Mouse (Mus musculus) left cerebral cortex, adult 2 months (tissue): ENCODE data around the gene Opn1mw. TPM values are rescaled to one million over a fixed set of nuclear protein-coding genes. Genes with fewer than 3 reads are reported as not detected.
"Not testable (repeated sequence)": the region's sequence is repeated elsewhere in the genome, so short reads cannot be mapped to it uniquely, and the experiment has no call there.

ENCODE experiments used
- DNase-seq, 2 experiments: peaks; one replicate each; pipeline ENCODE4 v3.0.0; 2021 to 2022; ENCODE audit warnings: low spot score in 2 of 2, mixed read lengths in 1 of 2; ENCODE audit errors: extremely low spot score in 1 of 2
- H3K27ac ChIP-seq: fragments of 200-600 bp; 2 replicates; pipeline ENCODE4 v1.8.1; 2022
- H3K4me3 ChIP-seq: fragments of 200-600 bp; 2 replicates; pipeline ENCODE4 v1.8.1; 2022
- CTCF ChIP-seq: fragments of 200-600 bp; IDR thresholded peaks from 2 replicates; pipeline ENCODE4 v1.8.1; 2022; ENCODE audit warnings: antibody characterized with exemption, mild to moderate bottlenecking, moderate library complexity
- intact Hi-C: fragments of 180-260 bp; cut with DNase I; formaldehyde crosslinking; loops from one replicate; pipeline ENCODE4 v1.15.1; 2025
- long read RNA-seq, 2 experiments: library from polyadenylated mRNA; stranded (forward); transcript quantifications; one replicate each; pipeline ENCODE4 v2.0.0; 2021; ENCODE audit warnings: borderline mapping rate in 2 of 2
- total RNA-seq, 2 experiments: library from RNA; stranded (reverse); gene quantifications; 2 replicates each; pipeline ENCODE4 v1.2.3; 2021

The Opn1mw gene
- 1 to 10 TPM in 1 of 2 experiments, under 1 TPM in 1; 0.66 to 1.6 TPM for total RNA-seq
- long read RNA-seq, experiment 1: 0 reads
- long read RNA-seq, experiment 2: 0 reads

- TF ChIP-seq CTCF: no peak
- Histone ChIP-seq H3K4me3 (no peak within 1 kb of the TSS), H3K27ac (no peak within 1 kb of the TSS)
- intact Hi-C loops: no loop called here
- DNase-seq: no peak
Observed at GRCm38 (mm10) chrX:74127164-74127563, at the start of gene Opn1mw. Opn1mw (plus strand) TSS chrX:74127464.

DNA sequence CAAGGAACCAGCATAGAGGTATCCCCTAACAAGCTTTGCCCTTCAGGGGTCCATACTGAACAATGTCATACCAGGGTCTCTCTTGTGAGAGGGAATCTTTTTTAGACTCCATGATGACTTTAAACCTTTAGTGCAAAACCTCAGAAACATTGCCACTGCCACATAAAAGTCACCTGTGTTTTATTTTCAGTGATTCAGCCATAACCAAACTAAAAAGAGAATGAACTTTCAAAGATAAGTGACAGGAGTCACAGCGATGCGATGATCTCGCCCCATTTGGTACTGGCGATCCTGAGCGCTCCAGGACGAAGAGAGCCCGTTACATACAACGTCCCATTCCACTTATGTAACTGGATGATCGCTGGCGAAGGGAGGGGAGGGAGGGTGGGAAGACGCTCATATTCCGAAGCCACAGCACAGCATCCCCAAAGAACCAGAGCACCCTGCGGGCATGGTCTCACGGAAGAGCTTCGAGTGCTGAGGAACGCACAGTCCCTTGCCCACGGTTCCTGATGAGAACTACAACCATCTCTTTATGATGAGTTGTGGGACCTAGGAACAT is 42.9 kb upstream of the Opn1mw start:
- intact Hi-C loops: loop anchor here (2.0 kb wide), 2 partner anchors 118 to 162 kb away; partner anchors contain the start of gene Hcfc1
- no peak for TF ChIP-seq CTCF
- Histone ChIP-seq H3K27ac (peak overlapping the region; percentile 94), H3K4me3 (peak overlapping the region; percentile 62)
- DNase-seq: no peak

DNA sequence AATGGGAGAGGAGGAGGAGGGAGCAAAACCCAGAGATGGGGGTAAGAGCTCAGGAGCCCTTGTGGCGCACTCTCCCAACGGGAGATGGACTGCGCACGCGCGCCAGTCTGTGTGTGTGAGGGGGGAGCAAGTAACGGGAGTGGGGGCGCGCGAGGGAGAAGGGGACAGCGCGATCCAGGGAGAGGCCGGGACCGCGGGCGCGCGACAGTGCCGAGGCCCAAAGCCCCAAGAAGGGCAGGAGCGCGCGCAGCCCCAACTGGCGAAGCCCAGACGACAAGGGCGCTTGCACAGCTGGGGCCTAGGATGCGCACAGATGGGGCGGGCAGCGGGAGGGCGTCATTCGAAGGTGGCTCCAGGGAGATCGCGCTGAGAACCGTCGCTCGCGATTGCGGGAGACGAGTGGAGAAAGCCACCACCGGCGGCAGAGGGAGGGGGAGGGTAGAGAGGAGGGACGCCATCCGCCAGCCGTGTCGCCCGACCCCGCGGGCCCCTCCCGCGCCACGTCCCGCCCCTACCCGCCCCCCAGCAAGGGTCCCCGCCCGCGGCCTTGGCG is 42.2 kb upstream of the Opn1mw start:
- Histone ChIP-seq H3K4me3 (peak overlapping the region; percentile 62), H3K27ac (peak overlapping the region; percentile 94)
- intact Hi-C loops: loop anchor here (1.0 to 2.0 kb wide), 3 partner anchors 62 to 162 kb away; partner anchors contain the start of genes Hcfc1 and Irak1
- DNase-seq: peak; percentile 70 to 78
- no peak for TF ChIP-seq CTCF

DNA sequence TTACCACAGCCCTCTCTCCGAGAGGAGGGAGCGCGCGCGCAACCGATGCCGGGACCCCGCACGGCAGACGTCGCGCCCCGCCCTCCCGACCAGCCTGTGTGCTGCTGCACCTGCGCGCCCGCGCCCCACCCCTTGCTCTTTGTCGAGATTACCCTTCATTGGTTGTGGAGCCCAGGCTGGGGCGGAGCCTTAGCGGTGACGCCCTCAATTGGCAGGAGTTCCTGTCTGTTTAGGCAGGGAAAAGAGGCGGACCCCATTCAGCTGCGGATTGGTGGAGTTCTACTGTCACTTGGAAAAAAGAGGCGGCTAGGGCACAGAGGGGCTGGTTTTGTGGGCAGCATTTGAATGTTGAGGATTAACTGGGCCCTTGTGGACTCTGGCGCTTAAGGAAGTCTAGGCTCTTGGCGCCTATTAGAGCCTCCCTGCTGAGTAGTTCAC is 41.6 kb upstream of the Opn1mw start:
- intact Hi-C loops: loop anchor here (1.0 to 2.0 kb wide), 3 partner anchors 62 to 161 kb away; partner anchors contain the start of genes Hcfc1 and Irak1
- H3K27ac ChIP-seq: peak overlapping the region; percentile 94
- peak overlapping the region; percentile 62 for H3K4me3 ChIP-seq
- TF ChIP-seq CTCF: no peak
- DNase-seq: peak; percentile 93 to 96

DNA sequence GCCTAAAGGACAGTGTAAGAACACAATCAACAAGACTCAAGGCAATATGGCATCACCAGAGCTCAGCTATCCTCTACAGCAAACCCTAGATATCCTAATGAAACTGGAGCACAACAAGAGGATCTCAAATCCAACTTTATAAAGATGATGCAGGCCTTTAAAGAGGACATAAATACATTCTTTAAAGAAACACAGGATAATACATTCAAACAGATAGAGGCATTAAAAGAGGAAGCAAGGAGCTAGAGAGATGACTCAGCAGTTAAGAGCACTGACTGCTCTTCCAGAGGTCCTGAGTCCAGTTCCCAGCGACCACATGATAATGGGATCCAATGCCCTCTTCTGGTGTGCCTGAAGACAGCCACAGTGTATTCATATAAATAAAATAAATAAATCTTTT is 32.1 kb upstream of the Opn1mw start:
- no peak for TF ChIP-seq CTCF
- Histone ChIP-seq H3K4me3 (no peak overlapping the region), H3K27ac (no peak overlapping the region)
- intact Hi-C loops: no loop called here
- DNase-seq: no peak

DNA sequence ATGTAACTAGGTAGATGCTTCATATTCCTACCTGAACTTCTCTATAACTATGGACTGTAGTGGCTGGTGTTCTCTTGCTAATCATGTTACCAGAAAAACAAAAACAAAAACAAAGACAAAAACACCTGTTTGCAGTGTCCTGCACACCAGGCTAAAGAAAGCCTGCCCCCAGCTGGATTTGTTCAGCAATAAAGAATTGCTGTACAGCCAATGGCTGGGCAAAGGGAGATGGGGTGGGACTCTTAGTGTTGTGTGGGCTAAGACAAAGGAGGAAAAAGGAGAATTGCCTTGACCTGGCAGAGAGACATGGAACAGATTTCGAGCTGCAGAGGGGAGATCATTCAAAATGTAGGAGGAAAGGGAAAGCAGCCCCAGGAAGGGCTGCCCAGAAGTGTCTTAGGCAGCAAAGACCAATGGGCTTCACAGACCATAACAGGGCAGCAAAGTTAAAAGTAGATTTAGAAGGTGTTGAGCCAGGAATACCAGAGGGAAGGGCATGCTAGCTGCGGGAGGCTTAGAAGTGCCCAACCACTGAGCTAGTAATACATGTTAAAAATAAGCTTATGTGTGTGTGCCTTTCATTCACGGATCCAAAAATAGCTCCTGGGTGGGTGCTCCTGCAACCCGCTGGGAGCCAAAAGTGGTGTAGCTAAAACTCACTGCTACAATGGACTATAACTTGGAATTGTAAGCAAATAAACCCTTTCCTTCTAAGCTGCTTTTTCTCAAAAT is 23.6 kb upstream of the Opn1mw start:
- intact Hi-C loops: no loop called here
- Histone ChIP-seq H3K4me3 (no peak overlapping the region), H3K27ac (no peak overlapping the region)
- no peak for DNase-seq
- TF ChIP-seq CTCF: no peak; the same call in none of the 2 replicates

DNA sequence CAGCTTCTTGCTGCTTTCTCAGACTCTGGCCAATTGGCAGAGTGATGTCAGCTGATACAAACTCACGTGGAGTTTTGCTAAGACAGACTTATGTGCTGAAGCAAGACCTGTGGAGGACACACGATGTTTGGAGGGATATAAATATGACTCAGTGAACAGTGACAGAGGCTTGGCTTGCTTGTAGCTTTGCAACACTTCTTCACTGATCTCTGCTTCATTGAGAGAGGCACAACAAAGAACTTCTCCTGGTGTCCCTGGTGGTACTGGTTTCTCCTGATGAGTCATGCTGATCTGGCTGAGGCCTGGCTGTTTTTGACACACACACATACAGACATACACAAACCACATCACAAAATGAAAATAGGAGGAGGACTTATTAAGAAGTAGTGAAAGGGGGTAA is 21.3 kb upstream of the Opn1mw start:
- no peak overlapping the region for H3K27ac ChIP-seq
- H3K4me3 ChIP-seq: no peak overlapping the region
- intact Hi-C loops: no loop called here
- no peak for TF ChIP-seq CTCF
- no peak for DNase-seq

DNA sequence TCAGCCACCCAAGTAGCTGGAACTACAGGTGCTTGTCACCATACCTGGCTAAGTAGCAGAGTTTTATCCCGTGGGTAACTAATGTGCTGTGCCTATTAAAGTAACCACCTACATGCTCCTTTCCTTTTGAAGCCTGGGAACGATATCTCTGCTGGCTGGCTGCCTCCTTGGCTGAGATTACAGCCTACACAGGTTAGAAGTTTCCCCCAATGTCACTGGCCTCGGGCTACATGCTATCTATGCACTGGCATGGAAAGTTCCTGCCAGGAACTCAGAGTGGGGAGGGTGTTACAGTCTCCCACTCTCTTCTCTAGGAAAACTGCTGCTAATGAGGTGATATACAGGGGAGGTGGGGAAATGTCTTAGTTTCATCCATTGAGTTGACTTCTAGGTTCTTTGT is 18.5 kb upstream of the Opn1mw start:
- intact Hi-C loops: no loop called here
- H3K27ac ChIP-seq: no peak overlapping the region
- no peak for DNase-seq
- H3K4me3 ChIP-seq: no peak overlapping the region
- no peak for TF ChIP-seq CTCF

GRCm38 (mm10) chrX:74114036-74114435 is 13.2 kb upstream of the Opn1mw start:
- H3K27ac ChIP-seq: no peak overlapping the region
- no peak for DNase-seq
- TF ChIP-seq CTCF: no peak
- intact Hi-C loops: loop anchor here (2.0 to 10.0 kb wide), 2 partner anchors 101 to 299 kb away; no protein-coding TSS in a partner anchor
- no peak overlapping the region for H3K4me3 ChIP-seq

DNA sequence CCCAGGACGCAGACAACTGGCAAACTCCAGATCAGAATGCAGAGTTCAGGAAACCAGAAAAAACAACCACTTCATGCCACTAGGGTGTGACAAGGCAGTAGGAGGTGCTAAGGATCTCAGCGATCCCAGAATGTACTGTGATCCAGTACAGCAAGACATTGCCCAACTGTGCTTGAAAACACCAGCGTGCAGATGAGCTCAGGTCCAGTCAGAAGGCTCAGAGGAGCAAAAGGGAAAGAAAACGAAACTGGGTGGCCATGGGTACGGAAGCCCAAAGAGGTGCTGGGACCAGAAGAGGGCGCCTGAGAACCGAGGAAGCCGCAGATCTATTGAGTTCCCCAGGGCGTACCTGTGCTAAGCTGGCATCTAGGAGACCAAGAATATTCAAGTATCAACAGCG is 11.8 kb upstream of the Opn1mw start:
- TF ChIP-seq CTCF: peak; percentile 50
- intact Hi-C loops: loop anchor here (2.0 to 10.0 kb wide), 3 partner anchors 99 to 297 kb away; partner anchors contain the start of gene Flna
- H3K27ac ChIP-seq: no peak overlapping the region
- peak; percentile 47 to 50 for DNase-seq
- H3K4me3 ChIP-seq: peak overlapping the region; percentile 31

DNA sequence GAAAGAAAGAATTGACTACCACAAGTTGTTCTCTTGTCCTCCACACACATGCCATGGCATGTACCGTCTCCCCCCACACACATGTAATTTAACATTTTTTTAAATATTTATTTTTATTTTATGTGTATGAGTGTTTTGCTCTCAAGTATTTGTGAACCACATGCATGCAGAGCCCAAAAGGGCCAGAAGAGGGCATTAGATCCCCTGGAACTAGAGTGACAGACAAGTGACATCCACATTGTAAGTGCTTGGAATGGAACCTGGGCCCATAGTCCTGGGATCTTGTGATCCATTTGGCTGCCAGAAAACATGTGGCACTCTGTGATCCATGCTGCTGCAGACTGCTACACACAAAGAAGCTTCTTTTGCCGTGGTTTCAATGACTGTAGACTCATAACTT is 2.3 kb upstream of the Opn1mw start:
- H3K27ac ChIP-seq: no peak overlapping the region
- no peak for DNase-seq
- H3K4me3 ChIP-seq: no peak overlapping the region
- peak; percentile 18 for TF ChIP-seq CTCF
- intact Hi-C loops: no loop called here

- H3K27ac ChIP-seq, H3K4me3 ChIP-seq, intact Hi-C loops, DNase-seq: not testable (repeated sequence)
Observed at GRCm38 (mm10) chrX:74135263-74135662, 8.0 kb downstream of the Opn1mw start, which contains the start of gene Mecp2. Mecp2 (minus strand) TSS chrX:74135363.
